Mouse (Mus musculus) right cerebral cortex, postnatal 25 days (tissue): ENCODE measurements at regions not wholly inside any gene's neighbourhood (a gene's known extent, or its start where the extent isn't known, plus 50 kb on each side); places are given as distances from the start of the nearest gene placed in this dataset.

Experiments used
- DNase-seq: peaks from one replicate; pipeline ENCODE4 v3.0.0; 2022

- DNase-seq = no peak
These were observed 778.2 kb upstream of the Lrrc6 start for GRCm38 (mm10) chr15:67278869-67279268.

DNA sequence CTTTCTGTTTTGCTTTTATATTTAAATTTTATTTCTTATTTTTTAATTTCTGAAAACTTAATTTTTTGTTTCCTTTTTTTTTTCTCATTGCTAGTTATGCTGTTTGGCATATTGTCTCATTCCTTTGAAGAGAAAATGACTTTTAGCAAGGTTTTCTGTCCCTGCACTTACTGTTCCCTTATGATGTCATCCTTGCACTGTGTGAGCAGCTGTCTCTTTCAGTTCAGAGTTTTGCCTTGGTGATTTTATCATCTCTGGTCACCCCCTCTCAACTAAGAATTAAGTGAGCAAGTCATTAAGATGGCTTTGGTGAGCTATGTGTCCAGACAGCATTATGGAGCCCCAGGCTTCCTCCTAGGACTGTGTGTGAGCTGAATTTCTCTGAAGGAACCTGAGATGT, 774.3 kb upstream of the Lrrc6 start:
- DNase-seq = no peak

- DNase-seq = no peak
These were observed 771.7 kb upstream of the Lrrc6 start for GRCm38 (mm10) chr15:67272397-67272796.

DNA sequence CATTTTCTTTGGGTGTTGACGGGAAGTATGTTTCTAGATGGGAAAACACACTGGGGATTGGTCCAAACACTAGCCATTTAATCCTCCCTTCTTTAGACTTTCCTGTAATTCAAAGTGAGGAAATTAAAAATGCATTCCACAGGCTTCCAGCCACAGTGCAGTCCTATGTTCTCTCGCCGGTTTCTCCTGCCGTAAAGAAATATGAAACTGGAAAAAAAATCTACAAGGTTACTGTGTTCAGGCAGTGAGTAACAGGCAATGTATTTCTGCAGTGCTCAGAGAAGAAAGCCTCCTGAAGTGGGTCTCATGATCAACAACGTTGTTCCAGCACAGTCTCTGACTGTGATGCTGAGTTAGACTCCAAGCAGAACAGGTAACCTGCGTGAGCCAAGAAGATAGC, 763.0 kb upstream of the Lrrc6 start:
- no peak for DNase-seq

GRCm38 (mm10) chr15:67263313-67263712, 762.6 kb upstream of the Lrrc6 start:
- DNase-seq = no peak

DNA sequence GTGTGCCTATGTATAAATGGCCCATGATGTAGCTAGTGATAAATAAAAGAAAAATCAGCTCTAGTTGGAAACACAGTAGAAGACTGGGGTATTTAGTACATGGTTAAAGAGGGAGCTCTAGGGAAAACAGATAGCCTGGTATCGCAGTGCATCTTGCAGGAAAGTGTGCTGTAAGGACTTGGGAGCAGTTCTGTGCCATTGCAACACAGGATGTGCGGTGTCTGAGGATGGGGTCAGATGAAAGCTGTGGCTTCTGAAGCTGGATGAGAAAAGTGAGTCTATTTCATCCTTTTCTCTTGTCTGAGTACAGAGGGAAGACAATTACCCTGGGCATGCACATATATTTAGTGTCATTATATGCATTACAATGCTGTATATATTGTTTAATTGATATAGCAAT, 761.6 kb upstream of the Lrrc6 start:
- DNase-seq = no peak

- DNase-seq = no peak
These were observed 760.0 kb upstream of the Lrrc6 start for GRCm38 (mm10) chr15:67260666-67261065.

DNA sequence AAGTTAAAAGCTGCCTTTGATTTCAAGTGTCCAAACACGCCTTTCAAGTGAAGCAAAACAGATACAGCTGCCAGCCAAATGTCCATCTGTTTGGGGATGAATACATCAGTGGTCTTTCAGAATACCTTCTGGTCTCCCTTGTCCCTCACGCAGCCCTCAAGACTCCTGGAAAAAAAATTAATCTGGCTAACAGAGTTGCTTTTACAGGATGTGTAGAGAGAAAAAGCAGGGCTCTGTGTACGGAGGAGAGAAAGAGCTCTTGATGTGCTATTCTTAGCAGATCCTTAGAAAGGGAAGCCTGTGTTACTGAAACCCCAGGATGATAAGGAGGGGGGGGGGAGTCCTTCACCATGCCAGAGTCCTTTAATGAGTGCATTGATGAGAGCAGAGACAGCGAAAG, 748.4 kb upstream of the Lrrc6 start:
- DNase-seq = no peak

DNA sequence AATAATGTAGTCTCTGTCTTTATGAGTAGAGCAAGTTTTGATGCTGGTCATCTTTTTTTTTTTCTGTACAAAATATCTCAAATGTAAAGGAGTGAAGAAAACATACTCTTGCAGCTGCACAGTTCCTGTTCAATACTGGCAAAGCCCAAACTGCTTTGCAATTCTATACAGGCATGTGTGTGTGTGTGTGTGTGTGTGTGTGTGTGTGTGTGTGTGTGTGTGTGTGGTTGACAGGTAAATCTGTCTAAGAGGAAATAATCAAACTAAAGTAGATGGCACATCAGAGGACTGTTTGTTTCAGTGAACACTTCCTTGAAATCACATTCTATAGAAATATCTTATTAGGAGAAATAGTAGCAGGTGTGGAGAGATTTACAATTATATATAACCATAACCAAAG, 747.8 kb upstream of the Lrrc6 start:
- DNase-seq = no peak

GRCm38 (mm10) chr15:67245658-67246268, 745.1 kb upstream of the Lrrc6 start:
- no peak for DNase-seq

- DNase-seq = no peak
These were observed 744.4 kb upstream of the Lrrc6 start for GRCm38 (mm10) chr15:67244908-67245657.

- DNase-seq = no peak
These were observed 734.5 kb upstream of the Lrrc6 start for GRCm38 (mm10) chr15:67235107-67235785.

DNA sequence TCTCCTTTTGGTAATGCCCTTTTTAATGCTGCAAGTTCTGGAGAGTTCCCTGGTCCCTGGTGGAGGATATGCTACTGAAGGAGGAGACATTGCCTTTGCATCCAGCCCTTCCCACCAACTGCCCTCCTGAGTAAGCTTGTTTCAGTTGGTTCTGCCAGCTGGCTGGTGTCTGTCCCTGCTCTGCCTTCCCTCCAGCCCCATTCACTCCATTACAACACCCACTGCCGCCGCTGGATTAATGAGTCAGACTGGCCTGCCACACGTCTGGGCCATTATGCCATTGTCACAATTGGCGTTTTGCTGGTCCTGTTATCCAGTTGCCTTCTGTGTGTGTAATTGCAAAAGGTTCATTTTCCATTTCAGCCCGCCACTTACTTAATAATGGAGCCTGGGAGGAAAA, 728.6 kb upstream of the Lrrc6 start:
- no peak for DNase-seq

- DNase-seq = no peak
These were observed 727.9 kb upstream of the Lrrc6 start for GRCm38 (mm10) chr15:67228633-67229032.

DNA sequence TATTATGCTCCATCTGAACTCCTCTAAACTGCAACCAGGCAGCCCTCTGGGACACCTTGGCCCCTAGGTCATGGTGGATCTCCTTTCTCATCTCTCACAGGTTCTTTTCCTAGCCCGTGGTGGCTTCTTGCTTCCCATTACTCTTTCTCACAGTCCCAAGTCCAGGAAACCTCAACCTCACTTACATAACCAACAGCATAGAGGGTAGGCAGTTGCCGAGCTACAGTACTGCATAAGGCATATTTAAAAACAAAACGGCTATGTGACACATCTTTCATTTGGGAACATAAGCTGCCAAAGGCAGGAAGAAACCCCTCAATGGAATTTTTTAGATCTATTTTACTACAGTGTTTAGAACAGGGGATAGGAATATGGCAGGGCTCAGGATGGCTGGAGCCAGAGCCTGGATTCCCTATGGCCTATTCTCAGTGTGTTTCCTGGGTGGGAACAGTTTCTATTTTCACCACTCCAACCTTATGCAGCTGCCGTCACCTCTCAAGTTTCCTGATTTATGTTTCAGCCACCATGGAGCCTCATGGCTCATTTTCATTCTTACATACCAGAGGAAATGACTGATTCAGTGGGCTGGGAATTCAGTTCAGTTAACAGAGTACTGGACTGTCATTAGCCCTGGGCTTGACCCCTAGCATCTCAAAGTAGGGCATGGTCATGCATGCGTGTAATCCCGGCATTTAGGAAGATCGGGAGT, 726.9 kb upstream of the Lrrc6 start:
- DNase-seq = no peak

DNA sequence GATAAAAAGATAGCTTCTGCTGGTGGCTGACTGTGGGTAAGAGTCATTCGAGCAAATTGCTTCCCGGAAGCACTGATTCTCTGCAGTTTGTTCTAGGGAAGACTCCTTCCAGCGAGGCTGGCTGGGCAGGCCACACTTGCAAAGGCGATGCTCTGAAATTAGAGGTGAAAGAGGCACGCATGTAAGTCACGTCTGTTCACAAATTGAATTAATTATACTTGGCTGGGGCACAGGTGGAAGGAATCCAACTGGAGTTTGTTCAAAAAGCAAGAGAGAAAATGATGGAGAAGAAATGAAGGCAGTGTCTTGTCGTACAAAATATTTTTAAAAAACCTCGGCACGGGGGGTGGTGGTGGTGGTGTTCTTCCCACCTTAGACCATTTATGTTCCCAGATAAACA, 726.2 kb upstream of the Lrrc6 start:
- DNase-seq = no peak
